Mouse (Mus musculus) stomach, postnatal 0 days (tissue): ENCODE results near the gene Rps6kc1. TPM values are rescaled to one million over a fixed set of nuclear protein-coding genes. Genes with fewer than 3 reads are reported as not detected.

Experiments used
- ATAC-seq: fragments of 200-750 bp; cut with Nextera tagmentation; 2 replicates; pipeline ENCODE4 v1.8.0; 2017; ENCODE audit not compliant: low FRiP score, low TSS enrichment
- DNase-seq: peaks from one replicate; pipeline ENCODE4 v3.0.0-alpha.2; 2016; ENCODE audit warnings: low spot score
- H3K27ac ChIP-seq: fragments of 300-500 bp; sonication (generic); replicated peaks from 2 replicates; pipeline ENCODE4 v1.5.1; 2014; ENCODE audit warnings: mild to moderate bottlenecking, control low read depth
- H3K27me3 ChIP-seq: fragments of 300-500 bp; sonication (generic); 2 replicates; pipeline ENCODE4 v1.6.1; 2014; ENCODE audit warnings: low read length; ENCODE audit not compliant: control insufficient read depth, insufficient read depth
- H3K36me3 ChIP-seq: fragments of 300-500 bp; sonication (generic); 2 replicates; pipeline ENCODE4 v1.6.1; 2014; ENCODE audit warnings: low read length, mixed read lengths; ENCODE audit not compliant: control insufficient read depth, insufficient read depth
- H3K4me1 ChIP-seq: fragments of 300-500 bp; sonication (generic); replicated peaks from 2 replicates; pipeline ENCODE4 v1.6.1; 2014; ENCODE audit warnings: antibody characterized with exemption; ENCODE audit not compliant: control insufficient read depth, insufficient read depth
- H3K4me2 ChIP-seq: fragments of 300-500 bp; sonication (generic); replicated peaks from 2 replicates; pipeline ENCODE4 v1.6.1; 2014; ENCODE audit warnings: low read depth, mild to moderate bottlenecking, control low read depth, moderate library complexity
- H3K4me3 ChIP-seq: fragments of 300-500 bp; sonication (generic); 2 replicates; pipeline ENCODE4 v1.5.1; 2014; ENCODE audit warnings: low read depth, low read length, control low read depth
- H3K9ac ChIP-seq: fragments of 300-500 bp; sonication (generic); 2 replicates; pipeline ENCODE4 v1.6.1; 2014; ENCODE audit warnings: mild to moderate bottlenecking, low read length, control low read depth, mixed read lengths
- H3K9me3 ChIP-seq: fragments of 300-500 bp; sonication (generic); 2 replicates; pipeline ENCODE4 v1.6.1; 2016; ENCODE audit warnings: low read length; ENCODE audit not compliant: control insufficient read depth
- CTCF ChIP-seq: IDR thresholded peaks from 2 replicates; pipeline ENCODE4 v1.5.1; 2016; ENCODE audit warnings: antibody characterized with exemption, low read depth, mild to moderate bottlenecking, moderate library complexity
- EP300 ChIP-seq: optimal IDR thresholded peaks from 2 replicates; pipeline ENCODE3; 2016; ENCODE audit warnings: antibody characterized with exemption
- WGBS: fragments of 180-500 bp; shearing (Covaris S2); extraction: QIAGEN DNeasy Blood & Tissue Kit; methylation state at CpG from one replicate; pipeline ENCODE4 v1.1.7; 2014; 5-methylcytosine and 5-hydroxymethylcytosine counted together
- polyA plus RNA-seq: library from polyadenylated mRNA; unstranded; fragments of >200 nt; fragmentation: Nextera tagmentation; extraction: Ambion mirVana; gene quantifications from 2 replicates; pipeline ENCODE4 v1.2.1, GENCODE M21; 2015

Rps6kc1 gene
- 4.5 TPM in 2 replicates for polyA plus RNA-seq

DNA sequence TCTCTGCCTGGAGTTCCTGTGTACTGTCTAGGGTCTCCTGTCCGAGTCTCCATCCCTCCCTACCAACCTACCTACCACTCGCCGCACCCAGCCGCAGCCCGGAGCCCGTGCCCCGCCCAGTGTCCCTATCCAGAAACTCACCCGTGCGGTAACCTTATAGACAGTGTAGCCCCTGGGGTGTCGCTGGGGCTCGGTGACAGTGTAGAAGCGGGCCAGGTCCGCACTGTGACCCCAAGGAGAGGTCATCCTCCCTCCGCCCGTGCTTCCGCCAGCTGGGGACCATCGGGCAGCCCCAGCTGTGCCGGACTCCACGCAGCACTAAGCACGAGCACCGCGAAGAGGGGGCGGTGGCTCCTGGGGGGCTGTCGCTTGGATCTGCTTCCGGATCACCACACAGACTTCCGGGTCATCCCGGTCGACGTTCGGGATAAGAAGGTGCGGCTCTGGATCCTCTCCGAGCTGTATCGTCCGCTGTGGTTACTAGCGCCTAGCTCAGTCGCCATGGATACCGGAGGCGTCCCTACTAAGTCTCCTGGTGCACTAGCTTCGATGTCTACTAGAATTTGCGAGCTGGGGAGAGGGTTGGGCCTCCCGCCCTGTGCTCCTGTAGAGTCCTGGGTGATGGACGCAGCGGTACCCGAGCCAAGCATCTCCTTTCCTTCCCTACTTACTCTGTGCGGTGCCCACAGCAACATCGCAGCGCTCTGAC lies at the start of gene Rps6kc1:
TSS of gene Rps6kc1 (minus strand) at position 356 of the 709 bp plus-strand sequence.
- DNase-seq = peak; percentile 71
- Histone ChIP-seq H3K9me3 (no peaks in the 10 kb centered on the region), H3K4me3 (peak within 1 kb of the TSS; percentile 78), H3K27ac (peak within 1 kb of the TSS; percentile 61), H3K9ac (peak within 1 kb of the TSS; percentile 79), H3K4me1 (peaks cover 3% of the 10 kb centered on the region; the same call in 1 of the 2 replicates), H3K36me3 (no peaks in the 10 kb centered on the region), H3K27me3 (no peaks in the 10 kb centered on the region), H3K4me2 (peak within 1 kb of the TSS; percentile 90)
- TF ChIP-seq EP300 (no peak), CTCF (peak; percentile 1; the same call in 1 of the 2 replicates)
- under 1% methylated on average over 47 of the region's 47 CpGs for WGBS
- peak; percentile 93 for ATAC-seq

- ATAC-seq = no peak
- WGBS = 81% methylated on average over 5 of the region's 5 CpGs
These were observed 47.3 kb upstream of the Rps6kc1 start for GRCm38 (mm10) chr1:190958821-190959220.

GRCm38 (mm10) chr1:190953009-190953408 lies 41.4 kb upstream of the Rps6kc1 start:
- WGBS = 69% methylated on average over 3 of the region's 3 CpGs
- H3K27ac ChIP-seq = no peak overlapping the region
- no peak for DNase-seq
- H3K4me1 ChIP-seq = no peaks in the 10 kb centered on the region
- no peak overlapping the region for H3K4me2 ChIP-seq
- H3K27me3 ChIP-seq = no peaks in the 10 kb centered on the region
- H3K9ac ChIP-seq = no peak overlapping the region
- ATAC-seq = no peak
- no peaks in the 10 kb centered on the region for H3K9me3 ChIP-seq
- H3K36me3 ChIP-seq = no peaks in the 10 kb centered on the region; the same call in 1 of the 2 replicates
- H3K4me3 ChIP-seq = no peak overlapping the region
- TF ChIP-seq EP300 (no peak), CTCF (no peak)

More at GRCm38 (mm10) chr1:190958821-190959220, 47.3 kb upstream of the Rps6kc1 start:
- Histone ChIP-seq H3K9me3 (no peaks in the 10 kb centered on the region), H3K36me3 (no peaks in the 10 kb centered on the region), H3K4me2 (no peak overlapping the region), H3K27me3 (no peaks in the 10 kb centered on the region), H3K27ac (no peak overlapping the region), H3K4me1 (no peaks in the 10 kb centered on the region), H3K9ac (no peak overlapping the region), H3K4me3 (no peak overlapping the region)
- TF ChIP-seq CTCF (no peak), EP300 (no peak)
- no peak for DNase-seq

DNA sequence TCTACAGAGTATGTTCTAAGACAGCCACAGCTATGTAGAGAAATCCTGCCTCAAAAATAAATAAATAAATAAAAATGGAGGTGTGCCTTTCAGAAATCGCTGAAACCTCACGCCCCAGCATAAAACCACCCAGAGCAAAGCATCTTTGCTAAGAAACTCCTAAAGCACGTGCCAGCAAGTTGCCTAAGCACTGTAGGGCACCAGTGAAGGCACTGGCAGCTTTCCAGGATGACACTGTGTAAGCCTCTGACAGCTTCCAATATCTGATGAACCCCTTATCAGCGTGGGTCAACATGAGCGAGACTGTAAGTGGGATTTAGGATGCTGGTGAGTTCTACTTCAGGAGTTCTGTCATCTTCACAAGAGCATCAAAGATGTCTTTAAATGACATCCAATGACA lies 39.4 kb upstream of the Rps6kc1 start:
- 82% methylated on average over 5 of the region's 5 CpGs for WGBS
- no peaks in the 10 kb centered on the region for H3K9me3 ChIP-seq

DNA sequence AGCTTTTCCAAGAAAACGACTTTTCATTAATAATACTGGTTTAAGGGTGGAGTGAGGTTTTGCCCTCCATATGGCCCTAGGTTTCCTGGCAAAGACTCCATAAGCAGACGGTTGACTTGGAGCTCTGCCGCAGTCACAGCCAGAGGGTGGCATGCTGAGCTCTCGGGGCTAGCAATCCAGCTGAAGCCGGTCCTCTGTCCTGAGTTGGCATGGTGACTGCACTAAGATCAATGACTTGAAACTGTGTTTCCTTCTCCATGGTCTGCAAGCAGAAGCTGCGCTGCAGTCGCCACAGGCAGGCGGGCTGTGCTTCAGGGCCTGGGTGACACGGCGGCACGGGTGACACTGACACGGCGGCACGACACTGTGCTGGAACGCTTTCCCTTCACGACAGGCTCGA lies 37.3 kb upstream of the Rps6kc1 start:
- Histone ChIP-seq H3K27ac (no peak overlapping the region), H3K4me1 (no peaks in the 10 kb centered on the region), H3K9me3 (no peaks in the 10 kb centered on the region), H3K4me3 (no peak overlapping the region), H3K27me3 (no peaks in the 10 kb centered on the region), H3K36me3 (peaks cover 3% of the 10 kb centered on the region; the same call in 1 of the 2 replicates), H3K9ac (no peak overlapping the region), H3K4me2 (no peak overlapping the region)
- DNase-seq = no peak
- WGBS = 81% methylated on average over 17 of the region's 17 CpGs
- no peak for ATAC-seq
- TF ChIP-seq CTCF = no peak
- no peak for TF ChIP-seq EP300

More for the DNA sequence above, 39.4 kb upstream of the Rps6kc1 start:
- no peaks in the 10 kb centered on the region; the same call in 1 of the 2 replicates for H3K36me3 ChIP-seq
- H3K27me3 ChIP-seq = no peaks in the 10 kb centered on the region
- H3K4me3 ChIP-seq = no peak overlapping the region
- no peak for DNase-seq
- ATAC-seq = no peak
- H3K4me1 ChIP-seq = no peaks in the 10 kb centered on the region
- no peak overlapping the region for H3K27ac ChIP-seq
- TF ChIP-seq CTCF (no peak), EP300 (no peak)
- H3K9ac ChIP-seq = no peak overlapping the region
- no peak overlapping the region for H3K4me2 ChIP-seq

- Histone ChIP-seq H3K36me3 (peaks cover 5% of the 10 kb centered on the region; the same call in 1 of the 2 replicates), H3K9me3 (no peaks in the 10 kb centered on the region), H3K4me2 (no peak overlapping the region), H3K4me1 (no peaks in the 10 kb centered on the region), H3K4me3 (no peak overlapping the region), H3K9ac (no peak overlapping the region), H3K27me3 (no peaks in the 10 kb centered on the region), H3K27ac (no peak overlapping the region)
- no peak for TF ChIP-seq CTCF
- no peak for TF ChIP-seq EP300
- ATAC-seq (no peak), DNase-seq (no peak)
- WGBS = 75% methylated on average over 7 of the region's 7 CpGs
These were observed 36.9 kb upstream of the Rps6kc1 start for GRCm38 (mm10) chr1:190948439-190948838.
